Mouse (Mus musculus) MEL (cell line): Measurements from ENCODE around the gene Zbtb34.

Experiments
- CTCF ChIP-seq, 3 experiments: IDR thresholded peaks in 2 of 3; conservative IDR thresholded peaks in 1 of 3; 2 replicates each; pipeline ENCODE4 v1.5.1; 2011 to 2012; ENCODE audit warnings: low read length in 3 of 3, low read depth in 2 of 3, mild to moderate bottlenecking in 2 of 3, improper control_type of control experiment in 1 of 3, inconsistent platforms in 1 of 3, mixed read lengths in 1 of 3, moderate library complexity in 1 of 3; ENCODE audit not compliant: control insufficient read depth in 1 of 3, insufficient read depth in 1 of 3, poor library complexity in 1 of 3, severe bottlenecking in 1 of 3
- ELF1 ChIP-seq: IDR thresholded peaks from 2 replicates; pipeline ENCODE4 v1.6.1; 2014; ENCODE audit warnings: low read depth, mild to moderate bottlenecking, inconsistent platforms, low read length, improper control_type of control experiment, moderate library complexity
- EP300 ChIP-seq, 2 experiments: IDR thresholded peaks; 2 replicates each; pipeline ENCODE4 v1.6.1; 2011; ENCODE audit warnings: improper control_type of control experiment in 2 of 2, low read length in 2 of 2, low read depth in 1 of 2, mild to moderate bottlenecking in 1 of 2
- GABPA ChIP-seq: IDR thresholded peaks from 2 replicates; pipeline ENCODE4 v1.6.1; 2012; ENCODE audit warnings: low read depth, mild to moderate bottlenecking, inconsistent platforms, low read length, improper control_type of control experiment, moderate library complexity
- MAZ ChIP-seq: IDR thresholded peaks from 2 replicates; pipeline ENCODE4 v1.6.1; 2012; ENCODE audit warnings: low read depth, mild to moderate bottlenecking, inconsistent platforms, low read length, improper control_type of control experiment
- MEF2A ChIP-seq: IDR thresholded peaks from 2 replicates; pipeline ENCODE4 v1.6.1; 2014; ENCODE audit warnings: low read depth, mild to moderate bottlenecking, inconsistent platforms, low read length, improper control_type of control experiment; ENCODE audit not compliant: poor library complexity, insufficient replicate concordance, severe bottlenecking; ENCODE audit errors: extremely low read depth
- MXI1 ChIP-seq: IDR thresholded peaks from 2 replicates; pipeline ENCODE4 v1.6.1; 2011; ENCODE audit warnings: mild to moderate bottlenecking, low read depth, low read length, improper control_type of control experiment
- NELFE ChIP-seq: IDR thresholded peaks from 2 replicates; pipeline ENCODE4 v1.6.1; 2011; ENCODE audit warnings: low read depth, low read length, improper control_type of control experiment
- POLR2A ChIP-seq, 2 experiments: IDR thresholded peaks; 2 replicates each; pipeline ENCODE4 v1.6.1; 2011 to 2012; ENCODE audit warnings: low read length in 2 of 2, mild to moderate bottlenecking in 2 of 2, control low read depth in 1 of 2, improper control_type of control experiment in 1 of 2, low read depth in 1 of 2, moderate library complexity in 1 of 2; ENCODE audit not compliant: control insufficient read depth in 1 of 2, insufficient read depth in 1 of 2, poor library complexity in 1 of 2
- SIN3A ChIP-seq: IDR thresholded peaks from 2 replicates; pipeline ENCODE4 v1.6.1; 2012; ENCODE audit warnings: low read length, improper control_type of control experiment, inconsistent platforms
- SMC3 ChIP-seq: IDR thresholded peaks from 2 replicates; pipeline ENCODE4 v1.6.1; 2011; ENCODE audit warnings: low read depth, low read length, improper control_type of control experiment
- USF1 ChIP-seq: IDR thresholded peaks from 2 replicates; pipeline ENCODE4 v1.6.1; 2014; ENCODE audit warnings: low read depth, mild to moderate bottlenecking, inconsistent platforms, low read length, improper control_type of control experiment, moderate library complexity
- ZC3H11A ChIP-seq: IDR thresholded peaks from 2 replicates; pipeline ENCODE4 v1.6.1; 2012; ENCODE audit warnings: low read depth, mild to moderate bottlenecking, inconsistent platforms, low read length, improper control_type of control experiment
- ZNF384 ChIP-seq: IDR thresholded peaks from 2 replicates; pipeline ENCODE4 v1.6.1; 2012; ENCODE audit warnings: low read depth, mild to moderate bottlenecking, inconsistent platforms, low read length, improper control_type of control experiment

DNA sequence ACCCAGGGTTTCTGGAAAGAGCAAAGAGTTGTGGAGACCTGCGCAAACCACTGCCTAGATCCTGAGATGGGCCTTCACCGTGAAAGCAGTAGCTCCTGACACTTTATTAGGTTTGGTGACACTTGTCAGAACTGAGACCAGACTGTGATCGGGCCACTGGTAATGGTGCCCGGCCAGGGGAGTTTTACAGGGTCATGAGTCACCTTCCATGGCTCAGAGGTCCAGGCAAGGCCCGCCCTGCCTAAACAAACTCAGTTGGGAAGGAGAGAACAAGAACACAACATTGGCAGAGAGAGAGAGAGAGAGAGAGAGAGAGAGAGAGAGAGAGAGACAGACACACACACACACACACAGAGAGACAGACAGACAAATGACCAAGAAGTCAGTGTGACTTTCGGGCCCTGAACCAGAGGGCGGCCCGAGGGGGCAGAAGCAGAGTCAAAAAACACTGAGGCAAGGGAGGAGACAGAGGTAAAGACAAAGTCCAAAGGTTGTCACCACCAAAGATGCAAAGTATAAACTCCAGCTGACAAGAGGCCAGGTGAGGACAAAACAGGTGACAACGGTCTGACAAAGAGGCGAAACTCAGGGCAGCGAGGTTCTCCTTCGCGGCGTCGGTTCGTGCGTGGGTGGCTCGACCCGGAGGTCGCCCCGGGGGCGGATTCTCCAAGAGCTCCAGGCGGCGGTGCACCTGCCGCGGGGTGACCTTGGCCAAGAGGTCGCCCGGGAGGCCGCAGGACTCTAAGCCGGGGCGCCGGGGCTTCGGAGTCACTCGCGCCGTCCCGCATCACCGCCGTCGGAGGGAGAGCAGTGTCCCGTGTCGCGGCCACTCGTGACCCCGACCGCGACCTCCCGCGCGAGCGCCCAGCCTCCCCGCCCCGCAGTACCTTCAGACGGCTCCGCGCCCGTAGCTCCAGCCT, 36.7 kb upstream of the Zbtb34 start:
- TF ChIP-seq POLR2A (IDR thresholded peaks at IDR 0.05; ENCODE audit: control insufficient read depth in 1 of 2, insufficient read depth in 1 of 2, low read depth in 1 of 2, low read length in 2 of 2, poor library complexity in 1 of 2) (peak in 1 of 2 experiments; percentile 74; a peak in 2 of 4 replicates), SIN3A (no peak), CTCF (IDR thresholded peaks at IDR 0.05 in 2 of 3, conservative IDR thresholded peaks at IDR 0.05 in 1 of 3; ENCODE audit: control insufficient read depth in 1 of 3, insufficient read depth in 1 of 3, low read depth in 2 of 3, low read length in 3 of 3, poor library complexity in 1 of 3, severe bottlenecking in 1 of 3) (no peak), ELF1 (no peak), SMC3 (no peak), GABPA (no peak), EP300 (IDR thresholded peaks at IDR 0.05; ENCODE audit: low read depth in 1 of 2, low read length in 2 of 2) (no peak), MXI1 (no peak), MAZ (no peak), ZNF384 (no peak), USF1 (no peak), NELFE (no peak), MEF2A (no peak), ZC3H11A (no peak)
